Mouse (Mus musculus) embryonic facial prominence, embryonic 11.5 days (tissue): ENCODE measurements at regions not wholly inside any gene's neighbourhood (a gene's known extent, or its start where the extent isn't known, plus 50 kb on each side); places are given as distances from the start of the nearest gene placed in this dataset.

Experiments used
- ATAC-seq: fragments of 200-750 bp; cut with Nextera tagmentation; replicated peaks from 2 replicates; pipeline ENCODE4 v1.8.0; 2017; ENCODE audit warnings: low read depth; ENCODE audit not compliant: insufficient number of reproducible peaks, low FRiP score, low TSS enrichment
- DNase-seq: peaks from one replicate; pipeline ENCODE4 v3.0.0-alpha.2; 2015; ENCODE audit warnings: low spot score
- H3K27ac ChIP-seq: fragments of 300-500 bp; sonication (generic); replicated peaks from 2 replicates; pipeline ENCODE4 v1.5.1; 2014; ENCODE audit warnings: mild to moderate bottlenecking, low read depth, low read length, control low read depth
- H3K27me3 ChIP-seq: fragments of 300-500 bp; sonication (generic); 2 replicates; pipeline ENCODE4 v1.6.1; 2014; ENCODE audit warnings: mild to moderate bottlenecking, low read length, moderate library complexity, mixed read lengths; ENCODE audit not compliant: control insufficient read depth, insufficient read depth
- H3K36me3 ChIP-seq: fragments of 300-500 bp; sonication (generic); replicated peaks from 2 replicates; pipeline ENCODE4 v1.6.1; 2014; ENCODE audit warnings: low read depth, mild to moderate bottlenecking, low read length, moderate library complexity, mixed read lengths; ENCODE audit not compliant: control insufficient read depth, insufficient read depth
- H3K4me1 ChIP-seq: fragments of 300-500 bp; sonication (generic); 2 replicates; pipeline ENCODE4 v1.6.1; 2014; ENCODE audit warnings: low read length, mixed read lengths; ENCODE audit not compliant: control insufficient read depth, insufficient read depth
- H3K4me2 ChIP-seq: fragments of 300-500 bp; sonication (generic); 2 replicates; pipeline ENCODE4 v1.6.1; 2014; ENCODE audit warnings: low read depth, mild to moderate bottlenecking, control low read depth, low read length, moderate library complexity
- H3K4me3 ChIP-seq: fragments of 300-500 bp; sonication (generic); 2 replicates; pipeline ENCODE4 v1.5.1; 2014; ENCODE audit warnings: low read depth, low read length, control low read depth
- H3K9ac ChIP-seq: fragments of 300-500 bp; sonication (generic); replicated peaks from 2 replicates; pipeline ENCODE4 v1.6.1; 2014; ENCODE audit warnings: mild to moderate bottlenecking, control low read depth, low read length
- H3K9me3 ChIP-seq: fragments of 300-500 bp; sonication (generic); replicated peaks from 2 replicates; pipeline ENCODE4 v1.6.1; 2016; ENCODE audit warnings: mild to moderate bottlenecking, low read length, inconsistent platforms, mixed read lengths; ENCODE audit not compliant: control insufficient read depth
- WGBS: fragments of 180-500 bp; shearing (Covaris S2); extraction: QIAGEN DNeasy Blood & Tissue Kit; methylation state at CpG from one replicate; pipeline ENCODE4 v1.1.7; 2014; 5-methylcytosine and 5-hydroxymethylcytosine counted together

DNA sequence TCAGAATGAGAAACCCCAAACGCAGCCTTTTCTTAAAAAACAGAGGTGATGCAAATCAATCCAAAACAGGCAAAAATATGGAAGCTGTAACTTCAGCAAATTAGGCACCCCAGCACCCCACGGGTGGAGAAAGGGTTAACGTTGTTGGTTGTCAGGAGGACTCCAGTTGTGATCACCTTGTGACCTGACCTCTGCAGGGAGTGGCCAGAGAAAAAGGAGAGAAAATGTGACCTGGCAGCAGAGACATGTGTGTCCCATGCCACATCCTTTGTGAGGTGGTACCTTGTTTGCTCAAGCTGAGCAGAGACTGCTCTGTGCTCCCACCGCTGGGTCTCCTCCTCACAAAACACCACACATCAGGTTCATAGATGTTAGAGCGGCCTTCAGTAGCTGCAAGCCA lies 158.7 kb upstream of the A530016L24Rik start:
- H3K9me3 ChIP-seq, result no peaks in the 10 kb centered on the region
- ATAC-seq (no peak), DNase-seq (no peak)
- 45% methylated on average over 5 of the region's 5 CpGs for WGBS
- H3K4me2 ChIP-seq, result no peak overlapping the region
- no peak overlapping the region for H3K4me3 ChIP-seq
- peaks cover 21% of the 10 kb centered on the region for H3K4me1 ChIP-seq
- H3K27me3 ChIP-seq, result no peaks in the 10 kb centered on the region
- H3K36me3 ChIP-seq, result no peaks in the 10 kb centered on the region
- no peak overlapping the region for H3K9ac ChIP-seq
- H3K27ac ChIP-seq, result no peak overlapping the region

DNA sequence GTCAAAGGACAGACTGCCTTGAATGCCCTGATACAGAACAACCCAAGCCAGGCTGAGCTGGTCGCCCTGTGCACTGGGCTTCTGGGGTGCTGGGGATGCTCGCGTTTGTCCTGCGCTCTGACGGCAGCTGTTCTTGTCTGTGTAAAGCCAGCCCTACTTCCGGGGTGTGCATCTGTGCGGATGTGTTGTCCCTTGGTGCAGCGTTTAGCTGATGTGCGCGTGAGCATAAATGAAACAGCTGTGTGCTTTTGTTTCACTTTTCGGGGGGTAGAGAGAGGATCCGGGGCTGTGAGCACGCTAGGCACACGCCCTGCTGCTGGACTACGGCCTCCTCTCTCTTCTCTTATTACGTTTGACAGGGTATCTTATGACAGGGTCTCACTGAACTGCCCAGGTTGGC lies 158.2 kb upstream of the A530016L24Rik start:
- Histone ChIP-seq H3K27me3 (no peaks in the 10 kb centered on the region), H3K4me3 (no peak overlapping the region), H3K4me1 (peaks cover 21% of the 10 kb centered on the region), H3K9ac (no peak overlapping the region), H3K4me2 (no peak overlapping the region), H3K27ac (no peak overlapping the region), H3K9me3 (no peaks in the 10 kb centered on the region), H3K36me3 (no peaks in the 10 kb centered on the region)
- no peak for DNase-seq
- no peak for ATAC-seq
- 62% methylated on average over 16 of the region's 16 CpGs for WGBS

DNA sequence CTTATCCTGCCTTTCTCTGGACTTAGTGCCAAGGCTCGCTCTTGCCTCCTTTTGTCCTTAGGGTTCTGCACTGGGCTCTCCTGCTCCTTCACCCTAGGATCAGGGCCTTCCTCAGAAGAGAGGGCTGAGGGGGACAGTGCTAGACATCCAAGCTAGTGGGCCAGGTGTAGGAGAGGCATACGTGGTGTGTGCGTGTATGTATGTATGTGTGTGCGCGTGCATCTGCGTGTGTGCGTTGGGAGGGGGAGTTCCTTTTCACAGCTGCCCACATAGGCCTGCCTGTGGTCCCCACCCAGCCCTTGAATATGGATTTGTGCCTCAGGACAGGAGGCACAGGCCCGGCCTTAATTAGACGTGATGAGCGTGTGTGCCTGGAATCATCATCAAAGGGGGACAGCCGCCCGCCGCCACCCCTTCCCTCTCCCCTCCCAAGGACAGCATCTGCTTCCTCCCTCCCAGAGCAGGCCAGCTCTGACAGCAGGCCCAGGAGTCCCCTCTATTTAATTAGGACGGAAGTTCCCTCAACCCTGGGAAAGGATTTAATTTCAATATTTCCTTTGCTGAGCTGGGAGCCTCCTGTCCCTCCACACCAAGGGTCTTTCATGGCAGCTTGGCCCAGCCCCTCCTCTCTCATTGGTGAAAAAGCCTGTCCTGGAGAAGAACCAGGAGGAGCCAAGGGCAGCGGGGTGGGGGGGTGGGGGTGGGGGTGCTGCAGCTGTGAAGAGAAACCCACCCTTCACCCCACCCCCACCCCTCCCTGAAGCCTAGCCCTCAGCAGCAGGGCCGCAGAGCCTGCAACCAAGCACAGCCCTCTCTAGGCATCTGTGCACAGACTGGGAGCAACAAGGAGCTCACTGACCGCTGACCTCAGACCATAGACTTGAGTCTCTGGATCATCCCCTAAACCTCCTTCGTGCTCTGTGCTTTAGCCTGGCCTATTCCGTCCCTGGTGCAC lies 155.8 kb upstream of the A530016L24Rik start:
- WGBS, result 20% methylated on average over 18 of the region's 19 CpGs
- Histone ChIP-seq H3K36me3 (no peaks in the 10 kb centered on the region), H3K9ac (peak overlapping the region; percentile 37), H3K4me1 (peaks cover 21% of the 10 kb centered on the region), H3K4me2 (peak overlapping the region; percentile 8; the same call in 1 of the 2 replicates), H3K27ac (peak overlapping the region; percentile 82), H3K9me3 (no peaks in the 10 kb centered on the region), H3K27me3 (no peaks in the 10 kb centered on the region), H3K4me3 (no peak overlapping the region)
- ATAC-seq (peak; percentile 69), DNase-seq (peak; percentile 83)

DNA sequence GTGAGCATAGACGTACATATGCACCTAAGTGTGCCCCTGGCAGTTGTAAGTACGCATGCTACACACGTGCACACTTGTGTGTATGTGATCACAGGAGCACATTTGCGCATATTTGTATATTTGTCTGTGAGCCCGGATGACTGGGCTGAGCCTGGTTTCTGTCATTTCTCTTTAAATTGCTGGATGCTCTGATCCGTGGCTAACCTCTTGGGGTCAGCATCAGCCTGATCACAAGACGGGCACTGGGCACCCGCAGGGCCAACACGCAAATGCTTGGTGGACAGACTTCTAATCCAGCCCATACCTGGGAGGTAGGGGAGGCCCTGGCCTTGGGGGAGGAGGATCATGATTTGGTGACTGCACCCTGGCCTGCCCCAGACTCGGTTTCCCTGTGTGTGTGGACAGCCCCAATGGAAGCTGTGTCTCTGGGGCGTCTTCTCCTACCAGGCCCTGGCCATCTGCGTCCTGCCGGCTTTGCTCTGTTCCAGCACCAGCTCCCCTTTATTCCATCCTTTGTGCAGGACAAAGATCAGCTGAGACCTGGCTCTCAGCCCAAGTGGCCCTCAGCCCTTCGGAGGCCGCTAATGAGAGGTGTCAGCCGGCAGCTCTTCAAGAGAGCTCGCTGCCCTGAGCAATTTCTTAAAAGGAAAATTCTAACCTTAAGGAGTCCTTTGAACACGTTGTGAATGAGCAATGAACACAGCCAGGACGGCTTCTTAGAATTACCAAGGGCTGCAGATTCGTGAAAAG lies 155.0 kb upstream of the A530016L24Rik start:
- Histone ChIP-seq H3K27ac (peak overlapping the region; percentile 82), H3K9ac (no peak overlapping the region; the same call in 1 of the 2 replicates), H3K4me2 (no peak overlapping the region), H3K4me3 (no peak overlapping the region), H3K9me3 (no peaks in the 10 kb centered on the region), H3K36me3 (no peaks in the 10 kb centered on the region), H3K4me1 (peaks cover 17% of the 10 kb centered on the region), H3K27me3 (no peaks in the 10 kb centered on the region)
- 43% methylated on average over 20 of the region's 20 CpGs for WGBS
- DNase-seq, result peak; percentile 35
- no peak for ATAC-seq

DNA sequence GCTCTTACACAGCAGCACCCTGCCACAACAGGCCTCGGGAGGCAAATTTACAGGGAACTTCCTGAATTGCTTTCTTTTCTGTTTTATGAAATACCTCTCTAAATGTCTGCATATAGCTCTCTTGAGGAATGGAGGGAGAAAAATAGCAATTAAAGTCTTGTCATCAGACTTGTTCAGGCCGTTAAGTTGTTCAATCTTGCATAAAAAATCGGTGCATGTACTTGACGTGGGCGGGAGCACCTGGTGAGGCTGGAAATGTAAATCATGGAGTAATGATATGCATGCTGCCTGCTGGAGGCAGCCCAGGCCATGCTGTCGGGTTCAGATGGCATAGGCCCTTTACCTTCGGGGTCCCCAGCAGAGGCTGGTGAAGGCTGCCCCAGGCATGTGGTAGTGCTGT lies 153.6 kb upstream of the A530016L24Rik start:
- Histone ChIP-seq H3K9me3 (no peaks in the 10 kb centered on the region), H3K4me2 (no peak overlapping the region), H3K9ac (no peak overlapping the region), H3K36me3 (no peaks in the 10 kb centered on the region), H3K4me3 (no peak overlapping the region), H3K4me1 (peaks cover 9% of the 10 kb centered on the region), H3K27me3 (no peaks in the 10 kb centered on the region), H3K27ac (no peak overlapping the region)
- ATAC-seq, result no peak
- no peak for DNase-seq
- 74% methylated on average over 7 of the region's 7 CpGs for WGBS

DNA sequence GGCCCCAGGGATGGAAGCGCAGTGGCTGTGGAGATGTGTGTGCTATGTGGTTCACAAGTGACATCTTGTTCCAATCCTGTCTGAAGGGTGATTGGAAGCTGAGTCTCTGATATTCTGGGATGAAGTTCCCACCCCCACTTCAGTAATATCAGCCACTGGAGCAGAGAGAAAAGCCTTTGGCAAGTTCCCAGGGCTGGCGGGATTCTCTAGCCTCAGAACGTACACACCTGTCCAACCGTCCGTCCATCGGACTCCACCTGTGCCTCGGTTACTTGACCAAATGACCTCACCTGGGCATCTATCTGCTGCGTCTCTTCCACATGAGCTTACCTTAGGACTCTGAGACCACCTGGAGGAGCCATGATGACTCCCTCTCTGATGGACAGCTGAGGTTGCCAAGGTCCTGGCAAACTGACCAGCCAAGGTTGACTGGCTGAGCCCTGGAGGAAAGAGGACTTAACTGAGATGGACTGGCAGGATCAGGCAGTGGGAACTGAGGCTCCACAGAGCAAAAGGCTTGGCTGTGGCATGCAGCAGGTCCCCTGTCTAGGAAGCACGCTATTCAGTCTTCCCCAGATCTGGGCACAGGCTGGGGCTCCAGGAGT lies 152.5 kb upstream of the A530016L24Rik start:
- no peaks in the 10 kb centered on the region for H3K27me3 ChIP-seq
- no peak for DNase-seq
- no peak for ATAC-seq
- no peaks in the 10 kb centered on the region for H3K36me3 ChIP-seq
- H3K4me1 ChIP-seq, result peaks cover 8% of the 10 kb centered on the region
- no peak overlapping the region for H3K4me3 ChIP-seq
- 89% methylated on average over 9 of the region's 9 CpGs for WGBS
- no peak overlapping the region for H3K9ac ChIP-seq
- H3K9me3 ChIP-seq, result no peaks in the 10 kb centered on the region
- no peak overlapping the region for H3K4me2 ChIP-seq
- no peak overlapping the region for H3K27ac ChIP-seq

DNA sequence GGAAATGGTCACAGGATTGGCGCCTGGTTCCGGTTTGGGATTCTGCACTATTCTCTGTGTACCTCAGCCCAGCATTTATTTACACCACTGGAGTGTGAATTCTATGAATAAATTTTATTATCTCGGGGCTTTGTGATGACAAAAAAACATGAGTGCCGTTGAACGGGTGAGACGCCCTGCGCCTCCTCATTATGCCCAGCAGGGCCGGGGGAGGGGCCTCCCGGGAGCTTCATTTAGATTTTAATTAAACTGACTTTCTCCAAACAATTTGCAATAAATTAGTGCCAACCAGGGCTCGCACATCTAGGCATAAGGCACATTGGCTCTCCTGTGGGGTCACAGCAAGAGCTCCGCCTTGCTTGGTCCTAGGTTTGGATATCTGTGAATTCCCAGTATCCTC lies 151.8 kb upstream of the A530016L24Rik start:
- DNase-seq (no peak), ATAC-seq (no peak)
- H3K9me3 ChIP-seq, result no peaks in the 10 kb centered on the region
- no peak overlapping the region for H3K4me3 ChIP-seq
- WGBS, result 76% methylated on average over 11 of the region's 11 CpGs
- H3K27ac ChIP-seq, result no peak overlapping the region
- no peak overlapping the region for H3K4me2 ChIP-seq
- H3K27me3 ChIP-seq, result no peaks in the 10 kb centered on the region
- no peaks in the 10 kb centered on the region for H3K36me3 ChIP-seq
- H3K4me1 ChIP-seq, result peaks cover 8% of the 10 kb centered on the region; the same call in 1 of the 2 replicates
- no peak overlapping the region for H3K9ac ChIP-seq
